Mouse (Mus musculus): ENCODE data around the gene Gm14401. TPM values are rescaled to one million over a fixed set of nuclear protein-coding genes. Genes with fewer than 3 reads are reported as not detected.
"Not testable (repeated sequence)": the region's sequence is repeated elsewhere in the genome, so short reads cannot be mapped to it uniquely, and the experiment has no call there.

Gene Gm14401
- polyA plus RNA-seq (2014; fragmentation: Nextera tagmentation; extraction: Ambion mirVana), result not detected in 2 replicates

- H3K9ac ChIP-seq (ENCODE audit: low read length); H3K27ac ChIP-seq (ENCODE audit: low read depth, low read length); H3K4me1 ChIP-seq (ENCODE audit: control insufficient read depth, insufficient read depth, low read length); H3K9me3 ChIP-seq (replicated peaks; ENCODE audit: control insufficient read depth, low read length); H3K4me3 ChIP-seq (ENCODE audit: low read depth, low read length); ATAC-seq; DNase-seq (ENCODE audit: low spot score); H3K27me3 ChIP-seq (replicated peaks; ENCODE audit: control insufficient read depth, insufficient read depth, low read length); H3K36me3 ChIP-seq (ENCODE audit: control insufficient read depth, insufficient read depth, low read length); H3K4me2 ChIP-seq (ENCODE audit: low read length): not testable (repeated sequence)
- WGBS, result 75% methylated on average over 7 of the region's 7 CpGs
Measured at GRCm38 (mm10) chr2:177073432-177074423, at the start of gene Gm14401. Gene Gm14401 (plus strand): TSS chr2:177074320.

- not testable (repeated sequence) for H3K9ac ChIP-seq (ENCODE audit: low read length); ATAC-seq; H3K9me3 ChIP-seq (replicated peaks; ENCODE audit: control insufficient read depth, low read length); H3K4me3 ChIP-seq (ENCODE audit: low read depth, low read length); H3K4me2 ChIP-seq (ENCODE audit: low read length); H3K36me3 ChIP-seq (ENCODE audit: control insufficient read depth, insufficient read depth, low read length); H3K27me3 ChIP-seq (replicated peaks; ENCODE audit: control insufficient read depth, insufficient read depth, low read length); H3K27ac ChIP-seq (ENCODE audit: low read depth, low read length); H3K4me1 ChIP-seq (ENCODE audit: control insufficient read depth, insufficient read depth, low read length); DNase-seq (ENCODE audit: low spot score)
- WGBS, result 84% methylated on average over 1 of the region's 1 CpGs
Measured at GRCm38 (mm10) chr2:177072807-177073206, 1.3 kb upstream of the Gm14401 start.

GRCm38 (mm10) chr2:177075015-177075414, 895 bp downstream of the Gm14401 start:
- not testable (repeated sequence) for ATAC-seq; H3K4me2 ChIP-seq (ENCODE audit: low read length); H3K4me3 ChIP-seq (ENCODE audit: low read depth, low read length); H3K27me3 ChIP-seq (replicated peaks; ENCODE audit: control insufficient read depth, insufficient read depth, low read length); H3K4me1 ChIP-seq (ENCODE audit: control insufficient read depth, insufficient read depth, low read length); H3K36me3 ChIP-seq (ENCODE audit: control insufficient read depth, insufficient read depth, low read length); H3K27ac ChIP-seq (ENCODE audit: low read depth, low read length); DNase-seq (ENCODE audit: low spot score); H3K9me3 ChIP-seq (replicated peaks; ENCODE audit: control insufficient read depth, low read length); H3K9ac ChIP-seq (ENCODE audit: low read length)

GRCm38 (mm10) chr2:177079866-177080265, 5.7 kb downstream of the Gm14401 start:
- DNase-seq (ENCODE audit: low spot score); H3K9ac ChIP-seq (ENCODE audit: low read length); H3K36me3 ChIP-seq (ENCODE audit: control insufficient read depth, insufficient read depth, low read length); ATAC-seq; H3K27me3 ChIP-seq (replicated peaks; ENCODE audit: control insufficient read depth, insufficient read depth, low read length); H3K4me2 ChIP-seq (ENCODE audit: low read length); H3K4me3 ChIP-seq (ENCODE audit: low read depth, low read length); H3K9me3 ChIP-seq (replicated peaks; ENCODE audit: control insufficient read depth, low read length); H3K4me1 ChIP-seq (ENCODE audit: control insufficient read depth, insufficient read depth, low read length); H3K27ac ChIP-seq (ENCODE audit: low read depth, low read length): not testable (repeated sequence)
- 79% methylated on average over 1 of the region's 1 CpGs for WGBS

- not testable (repeated sequence) for H3K27me3 ChIP-seq (replicated peaks; ENCODE audit: control insufficient read depth, insufficient read depth, low read length); H3K4me2 ChIP-seq (ENCODE audit: low read length); H3K9ac ChIP-seq (ENCODE audit: low read length); H3K4me1 ChIP-seq (ENCODE audit: control insufficient read depth, insufficient read depth, low read length); ATAC-seq; H3K4me3 ChIP-seq (ENCODE audit: low read depth, low read length); DNase-seq (ENCODE audit: low spot score); H3K36me3 ChIP-seq (ENCODE audit: control insufficient read depth, insufficient read depth, low read length); H3K27ac ChIP-seq (ENCODE audit: low read depth, low read length); H3K9me3 ChIP-seq (replicated peaks; ENCODE audit: control insufficient read depth, low read length)
- WGBS, result 85% methylated on average over 5 of the region's 5 CpGs
Measured at GRCm38 (mm10) chr2:177109086-177109485, 35.0 kb downstream of the Gm14401 start.

GRCm38 (mm10) chr2:177129097-177129496, 55.0 kb downstream of the Gm14401 start:
- H3K27ac ChIP-seq (ENCODE audit: low read depth, low read length); H3K36me3 ChIP-seq (ENCODE audit: control insufficient read depth, insufficient read depth, low read length); H3K9ac ChIP-seq (ENCODE audit: low read length); H3K4me3 ChIP-seq (ENCODE audit: low read depth, low read length); H3K27me3 ChIP-seq (replicated peaks; ENCODE audit: control insufficient read depth, insufficient read depth, low read length); H3K9me3 ChIP-seq (replicated peaks; ENCODE audit: control insufficient read depth, low read length); H3K4me1 ChIP-seq (ENCODE audit: control insufficient read depth, insufficient read depth, low read length); DNase-seq (ENCODE audit: low spot score); ATAC-seq; H3K4me2 ChIP-seq (ENCODE audit: low read length): not testable (repeated sequence)
- 55% methylated on average over 1 of the region's 1 CpGs for WGBS

Other genes with a start within 250 kb of the Gm14401 start
- not detected in 2 replicates for gene Gm14408, start 243.2 kb upstream of the Gm14401 start, polyA plus RNA-seq (2014; fragmentation: Nextera tagmentation; extraction: Ambion mirVana)
- gene Gm14296, start 146.5 kb upstream of the Gm14401 start, polyA plus RNA-seq (2014; fragmentation: Nextera tagmentation; extraction: Ambion mirVana), result 8.3 and 12.2 TPM in 2 replicates
- 6.9 and 11.6 TPM in 2 replicates for gene Gm14419, start 73.4 kb upstream of the Gm14401 start, polyA plus RNA-seq (2014; fragmentation: Nextera tagmentation; extraction: Ambion mirVana)
- 40.6 and 43.6 TPM in 2 replicates for gene Gm14410, start 132.1 kb downstream of the Gm14401 start, polyA plus RNA-seq (2014; fragmentation: Nextera tagmentation; extraction: Ambion mirVana)
- gene Gm14409, start 192.7 kb downstream of the Gm14401 start, polyA plus RNA-seq (2014; fragmentation: Nextera tagmentation; extraction: Ambion mirVana), result not detected in 2 replicates
- gene Gm14412, start 250.0 kb downstream of the Gm14401 start, polyA plus RNA-seq (2014; fragmentation: Nextera tagmentation; extraction: Ambion mirVana), result 0.11 and 0.27 TPM in 2 replicates

Data from forebrain, embryonic 14.5 days (tissue).